Mouse (Mus musculus): Measurements from ENCODE around the gene Katnbl1. TPM values are rescaled to one million over a fixed set of nuclear protein-coding genes. Genes with fewer than 3 reads are reported as not detected.
A peak's percentile ranks its signal among the peaks of the same experiment; 100 is the strongest.

Gene Katnbl1
- 10 to 100 TPM; 17.1 to 17.3 TPM for total RNA-seq (2021)
- long read RNA-seq, experiment 1, transcript Katnbl1-201 (10 exons, 2,886 nt) = major isoform, 15 of 19 reads
- long read RNA-seq, experiment 1, partial matches to known transcripts = 2 of 19 reads
- long read RNA-seq, experiment 1, other reads (novel, unspliced or antisense) = 2 of 19 reads
- long read RNA-seq, experiment 2, transcript Katnbl1-201 (10 exons, 2,886 nt) = major isoform, 25 of 30 reads
- long read RNA-seq, experiment 2, partial matches to known transcripts = 0 of 30 reads
- long read RNA-seq, experiment 2, other reads (novel, unspliced or antisense) = 3 of 30 reads

- peak; percentile 89 to 94 for DNase-seq (ENCODE audit: low spot score in 2 of 2)
These were observed at the start of gene Katnbl1 for GRCm38 (mm10) chr2:112378973-112379898. Gene Katnbl1, plus strand, starts transcription at chr2:112379211.

GRCm38 (mm10) chr2:112332051-112332898 lies 46.7 kb upstream of the Katnbl1 start:
- DNase-seq (ENCODE audit: low spot score in 2 of 2) = no peak

- DNase-seq (ENCODE audit: low spot score in 2 of 2) = no peak
These were observed 41.8 kb upstream of the Katnbl1 start for GRCm38 (mm10) chr2:112337211-112337610.

DNA sequence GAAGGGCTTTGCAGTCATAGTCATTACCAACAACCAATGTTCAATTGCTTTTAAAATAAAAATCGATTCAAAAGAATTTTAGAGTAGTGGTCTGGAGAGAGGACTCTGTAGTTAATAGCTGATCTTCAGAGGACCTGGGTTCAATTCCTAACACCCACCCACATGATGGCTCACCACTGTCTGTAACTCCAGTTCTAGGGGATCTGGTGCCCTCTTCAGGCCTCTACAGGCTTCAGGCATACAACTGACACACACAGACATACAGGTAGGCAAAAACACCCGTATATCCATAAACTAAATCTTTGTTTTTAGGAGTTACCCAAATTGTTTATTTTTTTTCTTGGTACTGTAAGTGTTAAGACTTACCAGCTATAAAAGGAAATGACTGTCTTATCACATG lies 39.3 kb upstream of the Katnbl1 start:
- no peak for DNase-seq (ENCODE audit: low spot score in 2 of 2)

DNA sequence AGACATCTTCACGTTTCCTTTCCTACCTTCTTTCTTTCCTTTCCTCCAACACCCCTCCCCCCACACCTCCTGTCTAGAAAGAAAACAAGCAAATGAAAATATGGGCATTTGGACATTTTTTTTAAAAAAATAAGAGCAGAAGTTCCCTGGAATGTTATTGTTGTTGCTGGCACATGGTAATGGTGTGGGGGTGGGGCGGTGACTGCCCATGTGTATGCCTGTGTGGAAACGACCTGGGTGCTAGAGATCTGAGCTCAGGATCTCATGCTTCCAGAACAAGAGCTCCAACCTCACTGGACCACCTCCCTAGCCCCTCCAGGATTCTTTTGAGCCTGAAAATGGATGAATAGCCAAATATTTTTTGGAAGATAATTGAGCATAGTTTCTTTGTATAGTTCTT lies 37.9 kb upstream of the Katnbl1 start:
- DNase-seq (ENCODE audit: low spot score in 2 of 2) = no peak

DNA sequence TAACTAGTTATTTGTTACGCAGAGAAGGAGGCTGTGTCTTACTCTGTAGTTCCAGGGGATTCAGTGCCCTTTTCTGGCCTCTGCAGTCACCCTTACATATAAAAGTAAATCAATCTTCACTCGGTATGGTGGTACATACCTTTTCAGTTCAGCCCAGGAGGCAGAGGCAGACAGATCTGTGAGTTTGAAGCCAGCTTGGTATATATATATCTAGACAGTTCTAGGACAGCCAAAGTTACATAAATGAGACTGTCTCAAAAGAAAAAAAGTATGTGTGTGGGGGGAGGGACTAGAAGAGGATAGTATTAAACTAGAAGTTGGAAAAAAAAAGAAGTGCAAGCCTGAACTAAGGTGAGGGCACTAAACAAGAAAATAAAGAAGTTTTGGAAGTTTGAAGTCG lies 30.8 kb upstream of the Katnbl1 start:
- no peak for DNase-seq (ENCODE audit: low spot score in 2 of 2)

DNA sequence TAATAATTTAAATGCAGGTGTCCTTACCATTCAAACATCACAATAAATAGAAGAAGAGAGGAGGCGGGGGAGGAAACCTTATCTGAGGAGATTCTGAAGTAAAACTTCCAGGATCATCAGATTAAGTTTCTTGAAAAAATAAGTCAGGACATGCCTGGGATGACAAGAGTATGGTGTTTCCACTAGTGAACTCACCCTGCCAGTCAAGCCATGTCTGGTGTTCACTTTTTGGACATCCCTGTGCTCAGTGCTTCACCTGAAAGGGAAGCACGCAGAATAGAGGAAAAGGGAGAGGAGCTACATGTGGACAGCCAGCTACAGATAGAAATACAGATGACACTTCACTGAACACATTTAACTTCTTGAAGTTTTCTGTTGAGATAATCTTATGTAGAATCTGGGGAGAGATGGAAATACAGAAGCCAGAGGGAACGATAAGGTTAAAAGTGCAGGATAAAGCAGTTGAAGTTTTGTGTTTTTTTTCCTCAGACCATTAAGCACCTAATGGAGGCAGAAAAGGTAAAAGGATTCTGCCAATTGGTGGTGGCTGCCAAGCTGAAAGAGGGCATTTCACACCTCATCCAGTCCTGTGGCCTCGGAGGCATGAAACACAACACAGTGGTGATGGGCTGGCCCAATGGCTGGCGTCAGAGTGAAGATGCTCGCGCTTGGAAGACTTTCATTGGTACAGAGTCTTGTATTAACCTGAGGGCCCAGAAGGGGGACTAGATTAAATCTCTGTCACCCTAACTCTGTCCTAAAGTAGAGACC lies 25.1 kb upstream of the Katnbl1 start:
- DNase-seq (ENCODE audit: low spot score in 2 of 2) = no peak

- DNase-seq (ENCODE audit: low spot score in 2 of 2) = no peak
These were observed 19.4 kb upstream of the Katnbl1 start for GRCm38 (mm10) chr2:112359611-112360010.

GRCm38 (mm10) chr2:112360012-112360780 lies 18.8 kb upstream of the Katnbl1 start:
- no peak for DNase-seq (ENCODE audit: low spot score in 2 of 2)

GRCm38 (mm10) chr2:112360781-112361169 lies 18.2 kb upstream of the Katnbl1 start:
- no peak for DNase-seq (ENCODE audit: low spot score in 2 of 2)

GRCm38 (mm10) chr2:112367222-112367621 lies 11.8 kb upstream of the Katnbl1 start:
- no peak for DNase-seq (ENCODE audit: low spot score in 2 of 2)

GRCm38 (mm10) chr2:112367726-112368673 lies 11.0 kb upstream of the Katnbl1 start, which contains the start of gene Emc4:
Gene Emc4, minus strand, starts transcription at chr2:112368027.
- DNase-seq (ENCODE audit: low spot score in 2 of 2) = peak; percentile 77 to 82

GRCm38 (mm10) chr2:112369941-112370340 lies 9.1 kb upstream of the Katnbl1 start:
- no peak for DNase-seq (ENCODE audit: low spot score in 2 of 2)

DNA sequence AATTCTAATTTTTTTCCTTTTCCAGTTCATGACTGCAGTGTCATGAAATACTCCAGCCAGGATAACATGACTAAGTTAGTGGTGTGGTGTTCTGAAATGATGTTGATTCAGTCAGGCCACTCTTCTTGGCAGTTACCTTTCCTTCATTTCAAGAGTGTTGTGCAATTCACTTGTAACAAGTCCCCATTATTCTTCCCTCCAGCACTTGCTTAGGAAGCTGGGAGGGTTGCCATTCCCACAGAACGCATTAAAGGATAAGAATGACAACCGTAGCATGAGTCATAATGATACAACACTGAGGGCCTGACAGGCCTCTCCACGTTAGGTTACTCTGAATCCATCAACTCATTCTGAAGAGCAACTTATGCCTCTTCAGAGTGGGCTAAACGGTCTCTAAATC lies 5.9 kb upstream of the Katnbl1 start:
- no peak for DNase-seq (ENCODE audit: low spot score in 2 of 2)

DNA sequence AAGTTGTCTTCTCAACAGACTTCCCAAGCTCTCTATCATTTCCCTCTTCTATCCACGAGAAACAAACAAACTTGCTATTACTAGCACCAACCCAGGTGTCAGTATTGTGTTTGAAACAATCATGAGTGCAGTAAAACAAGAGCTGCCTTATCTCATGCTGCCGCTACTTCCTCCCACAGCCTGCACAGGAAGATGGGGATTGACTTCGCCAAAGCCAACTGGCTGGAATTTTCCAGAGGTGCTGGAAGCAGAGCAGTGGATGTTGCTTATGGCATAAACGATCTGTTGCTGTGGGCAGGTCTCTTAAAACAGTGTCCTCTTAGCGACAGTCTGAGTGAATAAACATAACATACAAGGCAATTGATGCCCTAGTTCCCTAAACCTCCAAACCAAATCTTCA lies 4.4 kb upstream of the Katnbl1 start:
- DNase-seq (ENCODE audit: low spot score in 2 of 2) = no peak

DNA sequence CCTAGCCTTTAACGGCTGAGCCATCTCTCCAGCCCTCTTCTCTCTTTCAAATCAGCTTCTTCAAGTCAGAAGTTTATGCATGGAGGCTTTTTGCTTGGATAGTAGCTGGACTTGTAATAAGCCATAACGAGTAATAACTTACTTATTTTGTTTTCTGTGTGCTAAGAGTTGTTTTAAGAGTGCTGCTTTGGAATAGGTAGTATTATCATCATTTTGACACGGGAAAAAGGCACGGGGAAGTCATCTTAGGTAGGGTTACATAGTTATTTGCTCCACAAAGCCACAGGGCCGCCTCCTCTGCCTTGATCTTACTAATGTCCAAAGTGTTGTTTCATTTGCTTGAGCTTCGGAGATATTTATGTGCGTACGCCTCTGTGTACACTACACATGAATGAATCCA lies 1.1 kb downstream of the Katnbl1 start:
- no peak for DNase-seq (ENCODE audit: low spot score in 2 of 2)

DNA sequence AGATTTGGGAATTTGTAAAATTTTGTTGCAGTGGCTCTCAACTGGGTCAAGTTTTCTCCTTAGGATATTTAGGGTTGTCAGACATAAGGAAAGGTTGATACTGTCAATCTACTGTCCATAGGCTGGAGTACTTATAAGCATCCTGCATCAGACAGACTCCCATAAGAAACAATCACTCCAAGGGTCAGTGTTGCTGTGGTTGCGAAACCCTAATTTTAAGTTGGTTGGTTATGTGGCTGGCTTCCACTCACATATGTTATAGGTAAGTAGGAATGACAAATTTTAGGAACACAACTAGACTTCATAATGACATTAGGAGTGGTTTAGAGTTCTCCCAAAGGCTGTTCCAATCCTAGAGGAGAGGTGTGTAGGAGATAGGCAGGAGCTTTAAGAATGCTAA lies 2.2 kb downstream of the Katnbl1 start:
- DNase-seq (ENCODE audit: low spot score in 2 of 2) = no peak

- no peak for DNase-seq (ENCODE audit: low spot score in 2 of 2)
These were observed 11.8 kb downstream of the Katnbl1 start for GRCm38 (mm10) chr2:112390843-112391242.
